Mouse (Mus musculus) hindbrain, postnatal 0 days (tissue): ENCODE measurements around the gene Fam189a1. TPM values are rescaled to one million over a fixed set of nuclear protein-coding genes. Genes with fewer than 3 reads are reported as not detected.

Source experiments
- ATAC-seq: fragments of 200-750 bp; cut with Nextera tagmentation; 2 replicates; pipeline ENCODE4 v1.8.0; 2017; ENCODE audit warnings: mild to moderate bottlenecking, moderate TSS enrichment, moderate library complexity
- DNase-seq: peaks from one replicate; pipeline ENCODE4 v3.0.0-alpha.2; 2015; ENCODE audit warnings: low spot score
- H3K27ac ChIP-seq: fragments of 300-500 bp; sonication (generic); 2 replicates; pipeline ENCODE4 v1.5.1; 2014; ENCODE audit warnings: mild to moderate bottlenecking
- H3K27me3 ChIP-seq: fragments of 300-500 bp; sonication (generic); 2 replicates; pipeline ENCODE4 v1.6.1; 2014; ENCODE audit warnings: low read length, mixed read lengths; ENCODE audit not compliant: insufficient read depth
- H3K36me3 ChIP-seq: fragments of 300-500 bp; sonication (generic); 2 replicates; pipeline ENCODE4 v1.6.1; 2014; ENCODE audit warnings: low read length, mixed read lengths; ENCODE audit not compliant: insufficient read depth
- H3K4me1 ChIP-seq: fragments of 300-500 bp; sonication (generic); 2 replicates; pipeline ENCODE4 v1.6.1; 2014; ENCODE audit warnings: antibody characterized with exemption, low read length, mixed read lengths; ENCODE audit not compliant: insufficient read depth
- H3K4me2 ChIP-seq: fragments of 300-500 bp; sonication (generic); 2 replicates; pipeline ENCODE4 v1.6.1; 2014; ENCODE audit warnings: low read depth, mild to moderate bottlenecking, low read length, moderate library complexity, mixed read lengths
- H3K4me3 ChIP-seq: fragments of 300-500 bp; sonication (generic); 2 replicates; pipeline ENCODE4 v1.5.1; 2014; ENCODE audit warnings: low read length
- H3K9ac ChIP-seq: fragments of 300-500 bp; sonication (generic); replicated peaks from 2 replicates; pipeline ENCODE4 v1.6.1; 2014; ENCODE audit warnings: mild to moderate bottlenecking, low read length, moderate library complexity, mixed read lengths
- H3K9me3 ChIP-seq: fragments of 300-500 bp; sonication (generic); 2 replicates; pipeline ENCODE4 v1.6.1; 2016; ENCODE audit warnings: low read length, mixed read lengths
- CTCF ChIP-seq: IDR thresholded peaks from 2 replicates; pipeline ENCODE4 v1.5.1; 2016; ENCODE audit warnings: antibody characterized with exemption, control low read depth, low read depth
- WGBS: fragments of 180-500 bp; shearing (Covaris S2); extraction: QIAGEN DNeasy Blood & Tissue Kit; methylation state at CpG from one replicate; pipeline ENCODE4 v1.1.7; 2014; 5-methylcytosine and 5-hydroxymethylcytosine counted together
- polyA plus RNA-seq: library from polyadenylated mRNA; unstranded; fragments of >200 nt; fragmentation: Nextera tagmentation; extraction: Ambion mirVana; gene quantifications from 2 replicates; pipeline ENCODE4 v1.2.1, GENCODE M21; 2015
- total RNA-seq: library from RNA; depleted of rRNA; stranded (reverse); fragments of >200 nt; gene quantifications from 2 replicates; pipeline ENCODE4 v1.2.3, GENCODE M21; 2014

The Fam189a1 gene
- total and polyA plus RNA-seq, 2 experiments from 2014 or later = 16.8 to 28.4 TPM

DNA sequence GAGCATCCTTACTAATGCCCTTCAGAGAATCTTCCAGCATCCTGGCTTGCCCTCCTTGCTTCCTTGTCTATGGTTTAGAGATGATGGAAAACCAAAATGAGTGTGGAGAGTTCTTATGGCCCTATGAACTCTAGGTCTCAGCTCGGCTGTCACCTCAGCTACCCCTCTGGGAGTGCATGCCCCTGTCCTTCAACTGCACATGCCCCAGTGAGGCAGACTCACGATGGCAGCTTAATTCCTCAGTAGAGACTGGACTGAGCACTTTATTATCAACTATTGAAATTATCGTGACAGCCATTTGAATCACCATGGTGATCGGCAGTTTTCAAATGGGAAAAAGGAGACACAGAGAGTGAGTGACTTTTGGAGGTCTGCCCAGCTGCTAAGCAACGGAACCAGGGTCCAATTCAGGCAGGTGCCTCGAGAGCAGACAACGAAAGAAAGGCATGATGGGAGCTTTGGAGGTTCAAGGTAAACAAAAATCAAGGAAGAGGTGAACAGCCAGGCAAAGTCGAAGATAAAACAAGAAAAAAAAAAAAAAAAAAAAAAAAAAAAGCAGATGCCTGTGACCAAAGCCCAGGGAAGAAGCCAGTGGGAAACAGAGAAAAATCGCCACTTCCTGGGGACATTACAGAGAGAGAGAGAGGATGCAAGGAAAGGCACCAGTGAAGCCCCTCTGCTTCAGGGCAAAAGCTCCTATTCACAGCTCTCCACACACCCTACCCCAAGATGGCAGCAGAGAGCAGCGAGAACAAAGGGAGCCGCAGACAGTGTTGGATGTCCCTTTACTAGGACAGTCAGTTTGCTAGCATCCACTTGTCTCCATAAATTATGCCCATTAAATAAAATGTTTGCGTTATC, 206.2 kb downstream of the Fam189a1 start:
- no peak overlapping the region for H3K9ac ChIP-seq
- peak; percentile 72 for ATAC-seq
- DNase-seq = peak; percentile 71
- 19% methylated on average over 12 of the region's 12 CpGs for WGBS
- H3K4me3 ChIP-seq = no peak overlapping the region
- 0 out of 2 replicates have a peak, but pooled peaks cover 1% of the 10 kb centered on the region for H3K4me1 ChIP-seq
- no peak overlapping the region for H3K27ac ChIP-seq
- no peaks in the 10 kb centered on the region for H3K36me3 ChIP-seq
- 0 out of 2 replicates have a peak overlapping the region, but pooled peaks have one; percentile 3 for H3K4me2 ChIP-seq
- no peaks in the 10 kb centered on the region for H3K9me3 ChIP-seq
- H3K27me3 ChIP-seq = no peaks in the 10 kb centered on the region
- TF ChIP-seq CTCF = peak; percentile 79

DNA sequence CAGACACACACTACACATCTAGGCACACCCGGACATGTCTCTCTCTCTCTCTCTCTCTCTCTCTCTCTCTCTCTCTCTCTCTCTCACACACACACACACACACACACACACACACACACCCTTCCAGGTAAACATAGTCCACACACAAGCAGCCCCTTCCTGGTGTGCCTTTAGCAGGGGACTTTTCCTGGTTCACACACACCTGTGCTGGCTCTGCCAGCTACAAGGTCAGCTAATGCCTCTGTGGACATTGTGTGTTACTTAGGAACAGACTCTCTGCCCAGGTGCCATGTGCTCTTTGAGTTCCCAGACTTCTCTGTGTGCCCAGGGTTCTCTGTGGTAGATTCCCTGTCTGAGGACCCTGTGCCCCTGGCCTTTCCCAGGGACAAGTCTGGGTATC, 206.9 kb downstream of the Fam189a1 start:
- no peak for TF ChIP-seq CTCF
- Histone ChIP-seq H3K36me3 (no peaks in the 10 kb centered on the region), H3K4me2 (no peak overlapping the region), H3K27ac (no peak overlapping the region), H3K9ac (no peak overlapping the region), H3K4me1 (0 out of 2 replicates have a peak, but pooled peaks cover 3% of the 10 kb centered on the region), H3K9me3 (no peaks in the 10 kb centered on the region), H3K27me3 (no peaks in the 10 kb centered on the region), H3K4me3 (no peak overlapping the region)
- DNase-seq (no peak), ATAC-seq (no peak)
- WGBS = 47% methylated on average over 1 of the region's 1 CpGs

DNA sequence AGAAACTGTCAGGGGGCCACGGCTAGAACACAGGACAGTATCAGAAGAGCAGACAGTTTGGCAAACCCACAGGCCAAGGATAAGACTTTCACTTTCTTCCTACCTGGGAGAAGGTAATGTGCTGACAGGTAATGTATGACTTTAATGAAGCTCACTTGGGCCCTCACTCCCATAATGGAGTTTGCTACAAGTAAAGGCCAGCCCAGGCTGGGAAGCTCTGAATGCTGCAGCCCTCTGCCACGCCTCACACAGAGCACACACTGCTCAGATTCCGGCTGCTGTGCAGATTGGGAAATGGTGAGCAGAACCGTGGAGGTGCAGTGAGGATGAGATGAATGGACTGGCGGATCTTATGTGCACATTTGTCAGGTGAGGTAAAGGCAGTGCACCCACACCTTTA, 211.7 kb downstream of the Fam189a1 start:
- H3K27ac ChIP-seq = no peak overlapping the region
- H3K4me2 ChIP-seq = no peak overlapping the region
- WGBS = 81% methylated on average over 5 of the region's 5 CpGs
- no peaks in the 10 kb centered on the region for H3K36me3 ChIP-seq
- H3K9ac ChIP-seq = no peak overlapping the region
- DNase-seq = no peak
- no peaks in the 10 kb centered on the region for H3K27me3 ChIP-seq
- TF ChIP-seq CTCF = no peak
- no peaks in the 10 kb centered on the region for H3K9me3 ChIP-seq
- H3K4me1 ChIP-seq = 0 out of 2 replicates have a peak, but pooled peaks cover 3% of the 10 kb centered on the region
- no peak for ATAC-seq
- no peak overlapping the region for H3K4me3 ChIP-seq

DNA sequence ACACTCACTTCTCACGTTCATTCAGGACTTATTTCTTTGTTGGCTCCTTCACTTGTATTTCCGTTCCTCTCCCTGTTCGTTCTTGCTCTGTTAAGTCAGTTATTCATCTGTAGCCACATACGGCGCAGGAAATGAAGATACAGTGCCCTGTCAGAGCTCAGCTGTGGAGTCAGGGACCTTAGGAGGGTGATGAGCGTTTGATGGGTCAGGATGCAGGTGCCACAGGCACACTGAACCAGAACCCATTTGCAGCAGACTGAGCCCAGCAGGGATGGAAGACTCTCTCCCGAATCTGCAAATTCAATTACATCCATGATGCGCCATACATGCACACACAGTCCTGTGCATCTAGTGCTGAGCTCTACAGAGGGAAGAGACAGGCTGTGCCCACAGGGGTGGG, 212.2 kb downstream of the Fam189a1 start:
- Histone ChIP-seq H3K27ac (no peak overlapping the region), H3K4me3 (no peak overlapping the region), H3K27me3 (no peaks in the 10 kb centered on the region), H3K4me2 (no peak overlapping the region), H3K4me1 (0 out of 2 replicates have a peak, but pooled peaks cover 3% of the 10 kb centered on the region), H3K9ac (no peak overlapping the region), H3K36me3 (no peaks in the 10 kb centered on the region), H3K9me3 (no peaks in the 10 kb centered on the region)
- ATAC-seq (no peak), DNase-seq (no peak)
- TF ChIP-seq CTCF = no peak
- WGBS = 69% methylated on average over 8 of the region's 8 CpGs

DNA sequence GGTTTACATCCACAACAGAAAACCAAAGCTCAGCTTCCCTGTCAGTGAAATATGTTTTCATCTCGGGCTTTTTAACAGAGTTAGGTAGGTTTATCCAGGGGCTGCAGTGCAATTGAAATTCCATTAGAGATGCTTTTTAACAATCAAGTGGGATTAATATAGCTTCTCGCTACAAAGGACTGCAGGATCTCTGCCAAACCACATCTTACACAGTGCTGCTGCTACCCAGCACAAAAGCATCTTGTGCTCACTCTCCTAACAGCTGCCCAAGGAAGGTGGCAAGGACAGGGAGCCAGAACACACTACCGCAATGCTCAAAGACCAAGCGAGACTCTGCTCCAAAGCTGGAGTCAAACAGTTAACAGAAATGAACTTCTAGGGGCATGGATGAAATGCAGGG, 219.4 kb downstream of the Fam189a1 start:
- Histone ChIP-seq H3K4me1 (no peaks in the 10 kb centered on the region), H3K27ac (no peak overlapping the region), H3K9me3 (no peaks in the 10 kb centered on the region), H3K36me3 (no peaks in the 10 kb centered on the region), H3K9ac (no peak overlapping the region), H3K4me3 (no peak overlapping the region), H3K4me2 (no peak overlapping the region), H3K27me3 (no peaks in the 10 kb centered on the region)
- ATAC-seq (no peak), DNase-seq (no peak)
- no peak for TF ChIP-seq CTCF
- WGBS = 52% methylated on average over 4 of the region's 4 CpGs

DNA sequence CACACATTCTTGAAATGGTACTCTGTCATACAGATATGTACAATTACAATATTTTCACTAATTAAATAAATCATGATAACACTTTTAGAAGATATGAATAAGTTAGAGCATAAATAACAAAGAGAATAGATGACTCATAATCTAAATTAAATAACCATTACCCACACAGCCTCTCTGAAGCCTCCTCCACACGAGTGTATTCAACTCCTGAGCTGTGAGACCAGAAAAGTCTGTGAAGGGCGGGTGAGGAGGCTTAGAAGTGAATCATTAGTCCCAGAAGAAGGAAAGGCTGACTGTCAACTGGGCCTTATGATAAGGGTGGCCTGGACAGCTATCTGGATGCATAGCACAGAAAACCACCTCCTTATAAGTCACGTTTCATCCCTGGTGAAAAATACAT, 222.3 kb downstream of the Fam189a1 start:
- WGBS = 77% methylated on average over 3 of the region's 3 CpGs
- H3K4me3 ChIP-seq = no peak overlapping the region
- H3K36me3 ChIP-seq = no peaks in the 10 kb centered on the region
- no peak for ATAC-seq
- H3K27me3 ChIP-seq = no peaks in the 10 kb centered on the region
- DNase-seq = no peak
- H3K9ac ChIP-seq = no peak overlapping the region
- no peak for TF ChIP-seq CTCF
- no peaks in the 10 kb centered on the region for H3K9me3 ChIP-seq
- no peak overlapping the region for H3K4me2 ChIP-seq
- 0 out of 2 replicates have a peak, but pooled peaks cover 6% of the 10 kb centered on the region for H3K4me1 ChIP-seq
- H3K27ac ChIP-seq = no peak overlapping the region

DNA sequence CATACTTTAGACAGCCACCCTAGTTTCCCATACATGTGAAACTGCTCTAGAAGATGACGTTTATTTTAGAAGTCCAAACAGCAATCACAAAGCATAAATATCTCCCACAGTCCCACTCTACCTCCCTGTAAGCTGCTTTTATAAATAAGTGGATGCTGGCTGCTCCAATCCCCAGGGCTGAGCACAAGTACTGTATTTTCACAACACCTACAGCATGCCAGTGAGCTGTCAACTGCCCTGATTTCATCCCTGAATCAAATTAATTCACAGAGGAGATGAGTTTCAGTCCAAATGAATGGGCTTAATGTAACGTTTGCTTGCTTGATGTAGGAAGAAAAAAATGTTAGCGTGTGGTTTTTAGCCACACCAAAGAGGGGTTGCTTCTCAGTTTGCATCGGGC, 225.4 kb downstream of the Fam189a1 start:
- peak overlapping the region; percentile 54; the same call in 1 of the 2 replicates for H3K27ac ChIP-seq
- H3K4me3 ChIP-seq = no peak overlapping the region
- TF ChIP-seq CTCF = no peak
- no peaks in the 10 kb centered on the region for H3K27me3 ChIP-seq
- H3K9ac ChIP-seq = no peak overlapping the region
- no peak overlapping the region for H3K4me2 ChIP-seq
- no peaks in the 10 kb centered on the region for H3K36me3 ChIP-seq
- 38% methylated on average over 4 of the region's 4 CpGs for WGBS
- 0 out of 2 replicates have a peak, but pooled peaks have one; percentile 29 for ATAC-seq
- peak; percentile 45 for DNase-seq
- 0 out of 2 replicates have a peak, but pooled peaks cover 6% of the 10 kb centered on the region for H3K4me1 ChIP-seq
- no peaks in the 10 kb centered on the region for H3K9me3 ChIP-seq
